19 mouse cellular contexts compared by ENCODE assay signal in genomic region chr2:57812996-57813395, GRCm38 (mm10).
"Had no signal": no experiment of that assay in that cellular context is flagged by ENCODE, and none has a peak within 500 bp of the region (broad histone marks: within the 10 kb centered on the region; RNA-seq: fewer than 3 reads in every experiment).

No protein-coding gene starts in this region.

- H3K27ac ChIP-seq: kidney, postnatal 0 days; layer of hippocampus, adult 2 months; liver, embryonic 13.5 days; neural tube, embryonic 12.5 days; neural tube, embryonic 15.5 days had no signal

- H3K4me2 ChIP-seq: liver, embryonic 13.5 days; midbrain, embryonic 11.5 days; neural tube, embryonic 12.5 days; neural tube, embryonic 15.5 days had no signal

- H3K36me3 ChIP-seq: liver, embryonic 13.5 days; neural tube, embryonic 12.5 days; neural tube, embryonic 15.5 days had no signal

- H3K4me1 ChIP-seq: liver, embryonic 13.5 days; neural tube, embryonic 12.5 days; neural tube, embryonic 15.5 days had no signal

- H3K4me3 ChIP-seq: layer of hippocampus, adult 2 months; liver, embryonic 13.5 days; neural tube, embryonic 12.5 days; neural tube, embryonic 15.5 days had no signal

- H3K9ac ChIP-seq: liver, embryonic 13.5 days; neural tube, embryonic 12.5 days; neural tube, embryonic 15.5 days had no signal

- DNase-seq: kidney, adult 2 months; kidney, postnatal 25 days; layer of hippocampus, adult 9-11 months; liver, embryonic 13.5 days; lung, adult 2 months; lung, postnatal 14 days; lung, postnatal 4 days; midbrain, embryonic 14.5 days; right cerebral cortex, adult 18-20 months; right cerebral cortex, postnatal 25 days; spleen, adult 18-20 months; thymus, adult 2 months; thymus, postnatal 14 days; thymus, postnatal 4 days had no signal

- H3K9me3 ChIP-seq: liver, embryonic 13.5 days; neural tube, embryonic 12.5 days; neural tube, embryonic 15.5 days had no signal

- H3K27me3 ChIP-seq: liver, embryonic 13.5 days; neural tube, embryonic 12.5 days; neural tube, embryonic 15.5 days had no signal
